Mouse (Mus musculus): Measurements from ENCODE around the gene Klhdc4.

The Klhdc4 gene

DNA sequence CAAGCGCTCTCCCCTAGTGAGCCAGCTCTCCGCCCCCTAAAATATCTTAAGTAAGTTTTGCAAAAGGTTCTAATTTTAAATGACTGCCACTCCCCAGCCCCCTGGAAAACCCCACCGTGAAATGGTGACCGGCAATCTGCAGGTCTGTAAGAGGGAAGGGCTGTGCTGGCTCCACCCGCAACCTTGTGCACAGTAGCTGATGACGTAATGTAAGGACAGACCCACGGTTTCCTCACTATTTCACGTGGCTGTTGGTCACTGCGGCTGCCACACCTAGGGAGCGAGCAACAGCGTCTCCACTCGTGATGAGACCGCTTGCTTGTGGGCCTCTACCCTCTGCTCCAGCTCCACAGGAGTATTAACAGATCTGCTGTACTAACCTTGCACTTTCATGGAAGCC is 23.2 kb downstream of the Klhdc4 start:
- no peak for DNase-seq

DNA sequence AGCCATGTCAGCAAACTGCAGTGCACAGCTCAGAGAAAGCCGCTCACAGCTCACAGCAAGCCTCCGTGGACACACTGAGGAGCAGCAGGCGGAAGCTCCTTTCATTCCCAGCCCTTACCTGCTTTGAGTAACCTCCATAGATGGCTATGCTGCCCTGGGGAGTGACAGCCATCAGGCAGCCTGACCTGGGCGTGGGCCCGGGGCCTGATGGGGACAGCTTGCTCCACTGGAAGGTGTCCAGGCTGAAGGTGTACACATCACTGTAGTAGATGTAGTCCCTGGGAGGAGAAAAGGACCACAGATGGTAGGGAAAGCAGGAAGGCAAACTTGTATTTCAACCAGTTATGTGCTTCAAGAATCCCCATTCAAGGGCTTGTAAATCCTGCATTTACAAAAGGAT is 24.5 kb downstream of the Klhdc4 start:
- DNase-seq: no peak

DNA sequence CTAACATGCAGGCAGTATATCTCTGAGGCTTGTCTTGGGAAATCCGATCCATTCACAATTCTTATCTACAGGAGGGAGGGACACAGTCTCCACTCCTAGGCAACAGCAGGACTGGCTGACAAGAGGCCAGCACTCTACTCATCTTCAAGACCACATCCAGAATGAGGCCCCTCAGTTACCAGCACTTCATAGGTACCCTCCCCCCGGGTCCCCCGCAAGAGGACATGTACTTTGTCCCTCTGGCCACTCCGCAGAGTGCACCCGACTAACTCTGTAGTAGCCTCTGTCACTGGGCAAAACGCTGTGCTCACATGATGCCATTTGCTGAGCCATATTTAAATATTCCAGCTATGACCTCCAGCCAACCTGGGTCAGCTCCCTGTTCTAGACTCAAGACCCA is 31.0 kb downstream of the Klhdc4 start:
- DNase-seq: no peak

DNA sequence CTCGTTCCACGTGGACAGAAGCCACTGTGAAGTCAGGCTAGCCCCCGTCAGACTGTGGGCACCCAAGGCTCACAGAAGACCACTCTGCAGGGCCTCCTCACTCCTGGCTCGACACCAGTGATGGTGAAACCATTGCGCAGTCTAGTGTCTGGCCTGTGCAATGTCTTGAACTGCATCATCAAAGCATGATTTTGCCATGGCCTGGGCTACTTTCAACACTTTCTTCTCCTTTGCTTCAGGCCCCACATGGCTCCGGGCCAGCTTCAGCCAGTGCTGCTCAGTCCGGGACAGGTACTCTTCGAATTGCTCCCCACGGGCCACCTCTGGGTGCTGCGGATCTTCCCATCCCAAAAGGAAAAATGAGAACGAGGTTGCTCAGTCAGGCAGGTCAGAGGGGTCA is 33.0 kb downstream of the Klhdc4 start:
- DNase-seq: no peak

DNA sequence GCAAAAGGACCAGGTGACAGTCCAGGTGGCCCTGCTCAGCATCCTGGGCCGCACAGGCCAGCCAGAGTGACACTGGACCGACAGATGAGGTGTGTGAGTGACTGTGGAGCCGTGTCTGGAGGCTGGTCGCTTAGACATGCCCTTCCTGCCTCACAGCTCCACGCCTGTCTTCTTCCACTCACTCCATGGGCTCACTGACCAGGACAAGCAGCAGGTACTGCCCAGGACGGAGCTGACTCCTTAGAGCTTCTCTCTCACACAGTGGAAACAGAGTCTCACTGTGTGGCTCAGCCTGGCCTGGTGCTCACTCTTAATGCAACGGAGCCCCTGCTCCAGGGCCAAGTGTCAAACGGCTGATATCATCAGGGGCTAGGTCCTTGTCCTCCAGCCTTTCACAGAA is 33.9 kb downstream of the Klhdc4 start:
- peak; percentile 44 to 61 for DNase-seq

DNA sequence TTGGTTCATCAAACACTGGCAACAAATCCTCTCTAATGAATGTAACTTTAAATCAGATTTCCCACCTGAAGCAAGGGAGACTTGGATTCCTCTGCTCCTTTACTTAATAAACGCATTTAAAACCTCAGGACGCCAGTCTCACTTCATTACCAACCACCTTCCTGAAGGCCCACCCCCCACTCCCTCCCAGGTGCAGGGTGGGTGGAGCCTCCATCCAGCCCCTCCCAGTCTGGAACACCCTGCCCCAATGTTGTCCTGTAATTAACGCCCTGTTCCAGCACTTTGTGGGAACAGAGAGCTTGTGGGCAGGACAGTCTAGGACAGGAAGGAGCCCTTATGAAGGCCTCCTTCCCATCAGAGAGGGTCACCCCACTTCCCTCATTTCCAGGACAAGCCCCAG is 35.2 kb downstream of the Klhdc4 start:
- no peak for DNase-seq

DNA sequence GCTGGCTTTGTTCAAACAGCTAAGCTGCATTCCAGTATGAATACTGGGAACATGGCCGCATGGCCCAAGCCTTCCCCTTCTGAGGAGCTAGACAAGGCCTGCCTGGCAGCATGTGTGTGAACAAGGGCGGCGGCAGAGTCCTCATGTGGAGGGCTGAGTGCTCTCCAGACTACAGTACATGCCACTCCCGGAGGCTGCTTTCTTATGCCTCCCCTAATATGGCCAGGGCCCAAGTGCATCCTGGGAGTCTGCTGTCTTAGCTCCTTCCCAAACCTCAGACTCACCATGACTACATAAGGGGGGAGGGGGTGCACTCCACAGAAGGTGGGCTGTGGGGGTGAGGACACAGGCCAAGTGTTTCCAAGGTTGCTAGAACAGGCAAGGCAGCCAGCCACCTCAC is 36.7 kb downstream of the Klhdc4 start:
- no peak for DNase-seq

DNA sequence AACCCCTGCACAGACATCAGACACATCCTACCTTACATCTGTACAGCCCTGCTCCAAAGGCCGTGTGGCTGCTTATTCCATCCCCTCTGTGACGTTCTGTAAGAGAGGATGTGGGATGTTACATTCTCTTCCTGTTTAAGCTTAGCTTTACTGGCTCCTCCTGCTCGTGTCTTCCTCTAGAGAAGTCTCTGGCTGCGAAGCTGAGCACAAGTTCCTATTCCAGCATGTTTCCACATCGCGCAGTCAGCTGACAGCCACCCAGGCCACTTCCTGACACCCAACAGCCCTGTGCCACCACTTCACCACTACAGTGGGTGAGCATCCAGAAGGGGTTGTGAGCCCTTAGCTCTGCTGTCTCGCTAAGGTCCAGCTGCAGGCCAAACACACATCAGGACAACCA is 37.2 kb downstream of the Klhdc4 start:
- no peak for DNase-seq

DNA sequence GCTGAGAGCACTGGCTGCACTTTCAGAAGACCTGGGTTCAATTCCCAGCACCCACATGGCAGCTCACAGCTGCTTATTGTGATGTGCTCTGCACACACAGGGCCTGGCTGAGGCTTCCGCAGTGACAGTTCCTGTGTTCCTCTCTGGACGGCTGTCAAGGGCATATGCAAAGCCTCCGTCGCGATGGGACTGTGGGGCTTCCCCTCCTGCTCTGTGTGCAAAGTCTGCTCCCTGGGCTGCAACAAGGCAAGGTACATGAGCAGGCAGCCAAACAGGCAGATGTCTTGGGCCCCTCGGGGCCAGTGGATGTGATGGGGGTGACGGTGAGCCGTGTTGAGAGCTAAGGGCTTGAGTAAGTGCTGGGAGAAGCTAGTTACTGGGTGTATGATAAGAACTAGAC is 40.6 kb downstream of the Klhdc4 start:
- DNase-seq: no peak

DNA sequence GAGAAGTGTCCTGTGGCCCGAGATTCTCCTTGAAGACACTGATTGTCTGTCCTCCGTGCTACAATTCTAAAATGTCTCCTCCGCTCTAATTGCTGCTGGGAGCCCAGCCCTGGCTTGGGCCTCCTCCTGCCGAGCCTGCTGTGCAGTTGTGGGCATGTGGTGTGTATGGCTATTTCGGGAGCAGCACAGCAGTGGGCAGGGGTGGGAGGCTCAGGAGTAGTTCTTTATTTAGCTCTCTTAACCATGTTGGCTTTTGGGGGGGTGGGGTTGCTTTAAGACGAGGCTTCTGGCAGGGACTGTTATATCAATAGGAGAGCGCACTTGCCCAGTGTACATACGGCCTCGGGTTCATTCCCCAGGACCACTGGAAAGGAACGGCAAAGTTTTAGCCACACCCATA is 42.8 kb downstream of the Klhdc4 start:
- DNase-seq: no peak

DNA sequence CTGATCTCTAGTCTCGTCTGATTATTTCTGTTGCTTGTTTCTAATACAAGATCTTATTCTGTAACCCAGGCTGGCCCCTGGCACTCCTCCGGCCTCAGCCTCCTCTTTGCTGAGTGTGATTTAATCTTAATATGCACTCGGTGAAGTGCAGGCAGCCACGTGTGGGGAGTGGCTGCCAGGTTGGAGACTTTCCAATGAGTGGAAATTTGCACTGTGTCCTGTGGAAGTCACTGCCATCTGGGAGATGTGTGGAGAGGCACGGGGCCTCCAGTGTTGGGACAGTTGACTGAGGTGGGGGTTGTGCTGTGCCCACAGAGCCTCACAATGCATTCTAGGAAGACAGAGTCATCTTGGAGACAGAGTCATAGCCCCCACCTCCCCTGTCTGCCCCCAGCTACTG is 46.9 kb downstream of the Klhdc4 start:
- no peak for DNase-seq

DNA sequence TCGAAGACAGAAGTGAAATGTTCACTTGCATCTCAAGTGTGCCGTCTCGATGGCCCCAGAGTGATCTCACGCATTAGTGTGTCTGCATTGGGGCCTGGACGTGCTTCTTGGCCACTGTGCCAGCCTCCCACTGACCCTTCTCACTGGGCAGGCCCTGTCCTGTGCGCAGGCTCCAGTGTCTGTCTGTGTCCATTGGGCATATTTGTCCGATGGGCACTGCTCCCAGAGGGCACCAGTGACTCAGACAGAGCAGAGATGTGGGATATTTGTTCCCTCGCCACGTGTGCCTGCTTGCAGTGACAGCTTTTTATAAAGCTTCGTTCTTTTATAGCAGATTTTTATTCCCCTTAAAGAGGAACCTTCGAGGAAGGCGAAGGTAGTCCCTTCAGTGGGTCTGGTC is 55.5 kb downstream of the Klhdc4 start:
- no peak for DNase-seq

DNA sequence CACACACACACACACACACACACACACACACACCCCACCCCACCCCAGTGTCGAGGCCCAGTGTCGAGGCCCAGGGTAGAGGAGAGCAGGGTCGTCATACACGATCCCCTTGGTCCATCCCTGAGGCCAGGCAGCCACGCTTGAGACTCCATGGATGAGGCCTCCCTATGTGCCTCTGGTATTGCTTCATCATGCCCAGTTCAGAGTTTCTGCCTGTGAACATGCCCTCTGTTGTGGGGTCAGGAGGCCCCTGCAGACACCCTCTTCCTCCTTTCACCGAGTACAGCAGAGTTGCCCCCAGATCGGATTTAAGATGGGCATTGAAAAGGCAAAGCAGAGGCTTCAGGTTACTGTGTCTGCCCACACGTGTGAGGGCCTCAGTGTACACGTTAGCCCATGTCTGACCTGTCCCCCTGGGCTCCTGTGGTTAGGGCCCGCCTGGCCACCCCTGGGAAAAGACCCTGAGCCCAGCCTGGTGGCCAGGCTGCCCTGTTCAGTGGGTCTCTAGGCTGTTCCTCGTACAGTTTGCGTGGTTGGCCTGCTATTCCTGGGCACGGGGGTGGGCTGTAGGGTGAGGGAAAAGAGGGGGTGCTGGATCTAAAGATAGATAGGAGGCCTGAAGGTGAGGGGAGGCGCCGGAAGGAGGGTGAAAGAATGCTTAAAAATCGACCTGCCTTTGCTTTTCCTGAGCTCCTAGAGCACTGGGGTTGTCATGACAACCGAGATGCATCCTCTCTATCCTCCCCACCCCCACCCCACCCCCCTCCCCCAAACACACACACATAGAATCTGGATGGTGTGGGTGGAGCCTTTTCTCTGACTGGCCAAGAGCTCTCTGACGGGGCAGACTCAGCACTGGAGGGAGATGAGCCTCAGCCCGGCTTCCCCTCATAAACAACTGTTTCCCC is 58.3 kb downstream of the Klhdc4 start:
- DNase-seq: no peak

DNA sequence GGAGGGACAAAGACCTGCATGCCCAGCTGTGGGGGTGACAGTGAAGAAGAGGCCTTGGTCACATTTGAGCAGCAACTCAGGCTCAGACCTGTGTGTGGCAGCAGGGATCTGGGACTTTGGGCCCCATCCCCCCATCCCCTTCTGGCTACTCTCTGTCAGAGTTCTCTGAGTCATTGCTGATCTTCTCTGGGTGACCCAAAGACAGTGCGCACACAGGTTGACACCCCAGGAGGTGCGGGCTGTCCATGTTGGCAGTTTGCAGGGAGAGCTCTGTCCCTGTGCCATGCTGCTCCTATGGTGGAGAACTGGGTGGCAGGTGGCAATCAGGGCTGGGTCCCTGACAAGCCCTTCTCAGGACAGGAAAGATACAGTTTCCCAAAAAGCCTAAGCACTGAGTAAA is 59.7 kb downstream of the Klhdc4 start:
- peak; percentile 32 to 49 for DNase-seq

DNA sequence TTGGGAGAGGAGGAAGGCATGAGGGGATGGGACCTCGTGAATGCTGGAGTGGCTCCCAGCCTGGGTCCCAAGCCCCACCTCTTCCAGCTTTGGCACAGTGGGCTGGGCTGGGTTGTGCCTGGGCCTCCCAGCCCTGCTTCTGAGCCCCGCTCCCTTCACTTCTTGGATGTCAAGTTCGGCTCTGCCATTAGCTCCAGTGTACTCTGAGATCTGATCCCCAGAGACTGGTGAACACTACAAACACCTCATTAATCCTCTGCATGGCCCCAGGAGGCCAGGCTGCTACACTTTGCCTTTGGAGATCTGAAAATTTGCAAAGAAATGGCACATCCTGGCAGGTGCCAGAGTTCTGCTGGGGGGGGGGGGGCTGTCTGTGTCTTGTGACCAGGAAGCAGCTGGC is 60.3 kb downstream of the Klhdc4 start:
- no peak for DNase-seq

DNA sequence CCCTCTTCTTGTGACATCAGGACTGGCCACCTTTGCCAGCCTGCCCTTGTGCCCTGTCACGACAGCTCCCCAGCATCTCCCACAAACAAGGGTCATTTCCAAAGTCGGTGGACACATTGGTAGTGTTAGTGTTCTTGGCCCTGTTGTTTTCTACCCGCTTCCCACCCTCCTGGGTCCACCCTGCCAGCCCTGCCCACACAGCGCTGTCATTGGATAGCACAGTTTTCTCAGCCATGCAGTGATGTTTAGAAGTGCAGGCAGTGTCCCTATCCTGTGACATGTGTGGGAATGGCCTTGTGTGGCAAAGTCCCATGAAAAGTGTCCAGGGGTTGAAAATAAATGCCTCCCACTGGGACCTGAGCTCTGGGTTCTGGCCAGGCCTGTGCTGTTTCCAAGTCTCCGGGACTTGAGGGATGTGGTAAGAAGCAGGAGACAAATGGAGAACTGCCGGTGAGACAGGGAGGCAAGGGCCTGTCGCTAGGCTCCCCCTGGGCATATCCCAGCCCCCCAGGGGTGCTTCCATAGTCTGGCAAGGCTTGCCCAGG is 63.7 kb downstream of the Klhdc4 start:
- no peak for DNase-seq

DNA sequence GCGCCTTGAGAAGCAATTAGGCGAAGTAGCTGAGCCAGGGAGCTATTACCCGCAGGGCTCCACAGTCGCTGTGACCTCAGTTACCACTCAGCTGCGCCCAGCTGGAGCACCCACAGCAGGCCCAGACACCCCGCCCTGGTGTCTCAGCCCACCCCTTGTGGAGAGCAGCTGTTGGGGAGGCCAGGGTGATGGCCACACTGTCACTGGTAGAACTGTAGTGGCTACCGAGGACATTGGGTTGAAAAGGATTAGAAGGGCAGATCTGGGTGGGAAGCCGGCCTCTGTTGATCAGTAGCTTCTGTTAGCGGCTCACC is 65.7 kb downstream of the Klhdc4 start:
- no peak for DNase-seq

DNA sequence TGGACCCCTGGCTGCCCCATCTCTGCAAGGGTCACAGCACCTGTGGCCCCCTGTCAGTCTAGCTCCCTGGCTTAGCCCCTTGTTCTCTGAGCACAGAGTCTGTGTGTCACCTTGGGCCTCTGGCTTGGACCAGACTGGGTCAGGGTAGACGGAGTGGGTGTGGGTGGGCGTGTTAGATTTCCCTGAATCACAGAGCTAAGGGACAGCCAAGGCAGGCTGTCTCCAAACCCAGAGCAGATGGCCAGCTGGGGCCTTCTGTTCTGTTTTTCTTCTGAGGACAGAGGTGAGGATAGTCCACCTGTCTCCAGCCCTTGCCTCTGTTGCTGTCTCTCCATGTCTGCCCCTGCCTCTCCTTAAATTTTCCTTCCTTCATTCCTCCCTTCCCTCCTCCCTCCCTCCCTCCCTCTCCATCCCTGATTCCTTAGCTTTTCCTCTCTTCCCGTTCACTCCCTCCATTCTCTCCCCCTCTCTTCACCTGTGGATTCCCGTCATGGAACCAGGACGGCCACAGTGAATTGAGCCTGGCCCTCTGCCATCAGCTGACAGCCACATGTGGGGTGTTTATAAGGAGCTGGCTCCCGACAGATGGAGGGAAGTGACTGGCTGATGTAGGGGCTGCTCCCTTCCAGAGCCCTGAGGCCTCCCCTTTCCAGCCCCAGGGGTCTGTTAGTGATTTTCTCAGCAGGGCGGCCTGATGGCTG is 66.2 kb downstream of the Klhdc4 start:
- peak in 1 of 2 experiments; percentile 52 for DNase-seq

DNA sequence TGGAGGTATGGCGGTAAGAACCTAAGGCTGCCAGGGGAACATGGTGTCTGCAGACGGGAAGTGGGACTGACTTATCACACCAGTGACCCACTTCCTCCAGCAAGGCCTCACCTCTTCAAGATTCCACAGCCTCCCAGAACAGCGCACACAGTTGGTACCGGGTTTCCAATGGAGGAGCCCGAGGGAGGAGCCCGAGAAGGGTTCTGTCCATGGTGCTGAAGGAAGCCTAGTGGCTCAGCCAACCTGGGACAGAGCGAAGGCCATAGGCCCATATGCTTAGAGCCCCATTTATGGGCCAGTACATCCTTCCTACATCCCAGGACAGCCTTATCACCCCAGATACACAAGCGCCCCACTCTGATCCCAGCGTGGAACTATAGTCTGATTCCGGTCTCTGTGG is 67.9 kb downstream of the Klhdc4 start:
- DNase-seq: no peak

DNA sequence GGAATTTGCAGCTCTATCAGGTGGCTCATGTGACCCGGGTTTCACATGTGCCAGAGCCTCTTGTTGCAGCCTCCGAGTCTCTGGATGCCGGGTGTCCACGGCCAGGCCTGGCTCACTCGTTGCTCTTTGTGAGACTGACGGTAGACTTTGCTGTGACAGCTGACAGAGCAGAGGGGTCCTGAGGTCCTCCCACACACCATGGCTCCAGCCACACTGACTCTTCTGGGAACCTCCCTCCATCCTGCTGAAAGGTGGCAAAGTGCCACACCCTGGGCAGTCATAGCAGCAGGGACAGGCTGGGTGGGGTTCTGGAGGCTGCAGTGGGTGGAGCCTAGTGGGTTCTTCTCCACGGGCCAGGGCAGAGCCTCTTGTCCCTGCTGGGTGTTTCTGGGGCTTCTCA is 68.9 kb downstream of the Klhdc4 start:
- DNase-seq: peak; percentile 47 to 49

DNA sequence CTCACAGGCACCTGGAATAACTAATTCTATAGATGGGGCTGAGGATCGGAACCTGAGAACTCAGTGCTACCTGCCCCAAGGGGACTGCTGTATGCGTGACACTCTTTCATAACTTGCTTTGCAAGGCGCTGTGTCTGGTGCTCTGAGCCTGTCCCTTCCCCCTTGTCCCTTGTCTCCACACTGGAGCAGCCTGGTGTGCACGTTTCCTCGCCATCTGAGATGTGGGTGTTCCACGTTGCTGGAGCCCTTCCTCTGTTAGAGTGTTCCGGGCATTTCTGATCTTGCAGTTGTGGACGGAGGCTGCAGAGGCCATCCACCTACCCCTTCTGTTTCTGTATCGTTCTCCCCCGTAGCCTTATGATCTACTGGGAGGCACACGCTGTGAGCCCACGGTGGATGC is 70.9 kb downstream of the Klhdc4 start:
- no peak for DNase-seq

DNA sequence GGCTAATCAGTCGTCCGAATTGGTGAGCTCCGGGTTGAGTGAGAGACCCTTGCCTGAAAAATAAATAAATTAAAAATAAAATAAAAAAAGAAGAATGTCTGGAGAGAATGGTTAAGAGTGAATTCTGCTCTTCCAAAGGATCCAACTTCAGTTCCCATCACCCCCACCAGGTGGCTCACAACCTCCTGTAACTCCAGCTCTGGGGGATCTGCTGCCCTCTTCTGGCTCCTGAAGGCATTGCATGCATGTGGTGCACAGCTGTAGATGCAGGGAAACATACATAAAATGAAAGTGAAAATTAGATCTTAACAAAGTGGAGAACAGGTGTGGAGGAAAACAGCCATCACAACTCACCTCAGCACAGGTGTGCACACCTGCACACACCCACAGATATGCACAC is 78.0 kb downstream of the Klhdc4 start:
- peak; percentile 77 to 93 for DNase-seq

DNA sequence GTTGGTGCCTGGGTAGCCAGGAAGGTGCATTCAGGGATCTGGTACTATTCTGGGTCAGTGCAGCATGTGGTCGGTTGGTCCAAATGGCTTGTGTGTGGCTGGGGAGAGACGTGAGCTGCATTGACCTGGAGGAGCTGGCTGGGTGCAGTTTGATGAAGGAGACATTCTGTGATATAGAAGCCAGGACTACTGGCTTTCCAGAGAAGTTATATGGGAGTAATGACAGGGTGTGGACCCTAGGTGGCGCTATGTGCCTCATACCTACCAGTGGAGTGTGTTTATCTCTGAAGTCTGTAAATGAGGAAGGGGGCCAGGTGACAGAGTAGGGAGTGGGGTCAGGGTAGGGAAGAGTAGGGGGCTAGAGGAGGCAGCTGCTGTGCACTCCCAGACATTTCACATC is 78.9 kb downstream of the Klhdc4 start:
- peak; percentile 44 to 46 for DNase-seq

DNA sequence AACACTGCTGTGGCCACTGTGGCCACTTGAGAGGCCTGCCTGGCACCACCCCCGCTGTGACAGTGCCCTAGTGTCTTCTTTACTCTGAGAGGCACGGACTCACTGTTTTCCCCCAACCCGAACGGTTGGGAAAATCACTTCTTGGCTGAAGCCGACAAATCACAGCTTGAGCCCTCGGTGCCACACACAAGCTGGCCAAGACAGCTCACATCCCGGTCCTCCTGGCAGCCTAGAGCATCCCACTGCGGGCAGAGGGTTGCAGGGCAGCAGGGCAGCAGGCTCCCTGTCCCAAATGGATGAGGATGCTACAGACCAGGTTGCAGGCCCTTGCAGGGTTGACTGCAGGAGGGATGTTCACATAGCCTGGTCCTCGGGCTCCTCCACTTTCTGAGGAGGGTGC is 79.9 kb downstream of the Klhdc4 start:
- peak; percentile 76 to 86 for DNase-seq
